Mouse (Mus musculus) liver, embryonic 14.5 days (tissue): Measurements from ENCODE around the gene Gm11020.

Source experiments
- CTCF ChIP-seq: IDR thresholded peaks from 2 replicates; pipeline ENCODE4 v1.5.1; 2016; ENCODE audit warnings: antibody characterized with exemption, low read depth, control low read depth
- EP300 ChIP-seq: IDR thresholded peaks from 2 replicates; pipeline ENCODE4 v1.6.1; 2016; ENCODE audit warnings: antibody characterized with exemption, low read depth

DNA sequence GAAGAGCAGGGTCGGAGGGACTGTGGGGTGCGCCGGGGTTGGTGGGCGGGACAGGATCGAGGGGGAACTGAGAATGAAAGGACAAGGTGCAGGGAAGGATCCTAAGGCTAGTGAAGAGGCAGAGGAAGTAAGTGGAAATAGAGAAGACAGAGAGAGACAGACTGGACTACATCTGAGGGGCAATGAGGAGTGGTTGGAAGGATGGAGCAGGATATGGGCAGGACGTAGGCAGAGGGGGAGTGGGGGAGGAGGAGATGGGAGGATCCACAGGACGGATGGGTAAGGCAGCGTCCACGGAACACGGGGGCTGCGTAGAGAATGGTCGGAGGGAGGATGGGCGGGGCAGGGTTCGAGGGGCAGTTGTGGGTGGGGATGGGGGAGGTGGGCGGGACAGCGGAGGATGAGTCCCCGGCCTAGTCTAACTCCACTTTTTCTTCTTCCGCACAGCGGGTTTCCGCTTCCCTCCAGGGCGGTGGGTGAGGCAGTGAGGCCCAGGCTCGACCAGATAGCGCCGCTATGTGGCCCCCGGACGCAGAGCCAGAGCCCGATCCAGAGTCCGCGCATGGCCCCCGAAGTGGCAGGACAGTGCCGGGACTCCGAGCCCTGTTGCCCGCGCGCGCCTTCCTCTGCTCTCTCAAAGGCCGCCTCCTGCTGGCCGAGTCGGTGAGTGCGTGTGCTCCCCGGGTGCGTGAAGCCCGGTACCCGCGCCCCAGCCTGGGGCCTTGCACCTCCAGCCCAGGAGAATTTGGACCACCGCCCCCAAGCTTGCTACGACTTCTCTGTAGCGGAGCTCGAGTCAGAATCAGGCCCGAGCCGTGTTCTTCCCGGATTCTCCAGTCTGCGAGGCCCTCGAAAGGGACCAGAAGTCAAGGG is 19.1 kb downstream of the Gm11020 start:
- TF ChIP-seq CTCF, result peak; percentile 72
- TF ChIP-seq EP300, result no peak
